ENCODE assay signal across 27 mouse cellular contexts in the genomic region with DNA sequence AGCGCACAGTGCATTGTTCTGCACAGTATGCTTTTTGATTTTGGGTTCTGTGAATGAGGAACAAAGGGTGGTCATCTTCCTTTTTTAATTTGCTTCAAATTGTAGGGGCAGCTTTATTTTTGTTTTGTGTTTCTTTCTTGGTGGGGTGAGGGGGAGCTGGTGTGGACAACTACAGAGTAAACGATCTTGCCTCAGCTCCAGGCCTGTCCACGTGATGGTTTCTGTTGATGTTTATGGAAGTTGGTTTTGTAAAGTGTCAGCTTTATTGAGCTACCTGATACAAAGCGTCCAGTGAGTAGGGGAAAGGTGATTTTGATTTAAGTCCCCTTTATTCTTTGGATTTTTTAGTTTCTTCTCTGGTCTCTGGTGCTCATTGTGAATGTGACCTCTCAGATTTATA. TPM values are rescaled to one million over a fixed set of nuclear protein-coding genes. Genes with fewer than 3 reads are reported as not detected.
DNase-seq lines count a peak whose midpoint lies in the region; ATAC-seq and TF ChIP-seq lines count a peak whose summit lies in the region.
"Had no signal": no experiment of that assay in that cellular context is flagged by ENCODE, and none has a peak within 500 bp of the region (broad histone marks: within the 10 kb centered on the region; RNA-seq: fewer than 3 reads in every experiment).

No protein-coding gene starts in this region.

- no peak for TF ChIP-seq EP300 in ES-Bruce4 (IDR thresholded peaks at IDR 0.05; ENCODE audit: insufficient read depth, low read depth, low read length)

- no peak overlapping the region for H3K4me3 ChIP-seq in kidney, adult 2 months (ENCODE audit: insufficient read depth, low read depth, low read length)
- H3K4me3 ChIP-seq in midbrain, embryonic 14.5 days (replicated peaks; ENCODE audit: low read depth, low read length), result no peak overlapping the region
- H3K4me3 ChIP-seq in midbrain, embryonic 11.5 days (ENCODE audit: low read depth, low read length), result no peak overlapping the region
- H3K4me3 ChIP-seq in ES-Bruce4 (ENCODE audit: low read depth, low read length), result no peak overlapping the region
- H3K4me3 ChIP-seq in liver, embryonic 12.5 days, result no peak overlapping the region
- H3K4me3 ChIP-seq: forebrain, embryonic 10.5 days; gastrocnemius, adult 2 months; heart, embryonic 10.5 days; heart, embryonic 13.5 days had no signal

- no peak overlapping the region for H3K9ac ChIP-seq in midbrain, embryonic 14.5 days (replicated peaks; ENCODE audit: low read length)
- H3K9ac ChIP-seq in midbrain, embryonic 11.5 days (ENCODE audit: low read length), result no peak overlapping the region
- no peak overlapping the region for H3K9ac ChIP-seq in ES-Bruce4 (ENCODE audit: low read depth, poor library complexity, severe bottlenecking)
- H3K9ac ChIP-seq in liver, embryonic 12.5 days, result no peak overlapping the region
- H3K9ac ChIP-seq: forebrain, postnatal 0 days; heart, embryonic 13.5 days; hindbrain, embryonic 14.5 days had no signal

- H3K9me3 ChIP-seq in midbrain, embryonic 14.5 days (ENCODE audit: control insufficient read depth, low read length), result no peaks in the 10 kb centered on the region
- H3K9me3 ChIP-seq in midbrain, embryonic 11.5 days (ENCODE audit: control insufficient read depth, low read length), result no peaks in the 10 kb centered on the region
- no peaks in the 10 kb centered on the region for H3K9me3 ChIP-seq in ES-Bruce4 (replicated peaks; ENCODE audit: control insufficient read depth, insufficient read depth, low read length, poor library complexity, severe bottlenecking)
- H3K9me3 ChIP-seq in liver, embryonic 12.5 days (replicated peaks), result no peaks in the 10 kb centered on the region
- H3K9me3 ChIP-seq: forebrain, embryonic 10.5 days; heart, embryonic 10.5 days; heart, embryonic 13.5 days had no signal

- ATAC-seq in midbrain, embryonic 14.5 days (ENCODE audit: low FRiP score, low TSS enrichment), result no peak
- ATAC-seq in midbrain, embryonic 11.5 days (ENCODE audit: low FRiP score), result no peak
- no peak for ATAC-seq in liver, embryonic 12.5 days
- ATAC-seq: forebrain, embryonic 14.5 days; forebrain, postnatal 0 days; hindbrain, postnatal 0 days had no signal

- whole genome bisulfite sequencing in kidney, adult 2 months, result 48% methylated on average over 4 of the region's 4 CpGs
- 85% methylated on average over 4 of the region's 4 CpGs for WGBS in midbrain, embryonic 14.5 days
- WGBS in midbrain, embryonic 11.5 days, result 88% methylated on average over 4 of the region's 4 CpGs
- WGBS in liver, embryonic 12.5 days (ENCODE audit: insufficient replicate concordance), result 80% methylated on average over 4 of the region's 4 CpGs

- H3K27me3 ChIP-seq in kidney, adult 2 months (replicated peaks; ENCODE audit: control insufficient read depth, insufficient read depth, low read length), result no peaks in the 10 kb centered on the region
- H3K27me3 ChIP-seq in midbrain, embryonic 14.5 days (ENCODE audit: control insufficient read depth, insufficient read depth, low read length), result no peaks in the 10 kb centered on the region
- H3K27me3 ChIP-seq in midbrain, embryonic 11.5 days (ENCODE audit: control insufficient read depth, insufficient read depth, low read length), result no peaks in the 10 kb centered on the region
- no peaks in the 10 kb centered on the region for H3K27me3 ChIP-seq in ES-Bruce4 (ENCODE audit: control insufficient read depth, insufficient read depth, low read length, poor library complexity, severe bottlenecking)
- H3K27me3 ChIP-seq in liver, embryonic 12.5 days (replicated peaks), result no peaks in the 10 kb centered on the region
- H3K27me3 ChIP-seq: CH12.LX; heart, embryonic 13.5 days had no signal

- H3K27ac ChIP-seq in kidney, adult 2 months (ENCODE audit: insufficient read depth, low read depth, low read length), result no peak overlapping the region
- peak overlapping the region; percentile 1; the same call in 1 of the 2 replicates for H3K27ac ChIP-seq in midbrain, embryonic 14.5 days (replicated peaks; ENCODE audit: low read depth, low read length)
- H3K27ac ChIP-seq in midbrain, embryonic 11.5 days (ENCODE audit: low read depth, low read length), result no peak overlapping the region
- 0 out of 2 replicates have a peak overlapping the region, but pooled peaks have one; percentile 25 for H3K27ac ChIP-seq in ES-Bruce4 (ENCODE audit: insufficient read depth, low read length)
- 0 out of 2 replicates have a peak overlapping the region, but pooled peaks have one; percentile 26 for H3K27ac ChIP-seq in liver, embryonic 12.5 days
- H3K27ac ChIP-seq: forebrain, embryonic 10.5 days; gastrocnemius, adult 2 months; heart, embryonic 10.5 days; heart, embryonic 13.5 days; hindbrain, embryonic 14.5 days; hindbrain, postnatal 0 days had no signal

- peaks cover 7% of the 10 kb centered on the region; the same call in 1 of the 2 replicates for H3K4me1 ChIP-seq in kidney, adult 2 months (ENCODE audit: control insufficient read depth, insufficient read depth, low read length)
- 0 out of 2 replicates have a peak, but pooled peaks cover 3% of the 10 kb centered on the region for H3K4me1 ChIP-seq in midbrain, embryonic 14.5 days (ENCODE audit: control insufficient read depth, insufficient read depth, low read length)
- no peaks in the 10 kb centered on the region for H3K4me1 ChIP-seq in midbrain, embryonic 11.5 days (ENCODE audit: control insufficient read depth, insufficient read depth, low read length)
- peaks cover 2% of the 10 kb centered on the region for H3K4me1 ChIP-seq in ES-Bruce4 (ENCODE audit: control insufficient read depth, insufficient read depth, low read length)
- H3K4me1 ChIP-seq in liver, embryonic 12.5 days, result peaks cover 40% of the 10 kb centered on the region
- H3K4me1 ChIP-seq: forebrain, embryonic 10.5 days had no signal

- peaks cover 2% of the 10 kb centered on the region for H3K36me3 ChIP-seq in kidney, adult 2 months (ENCODE audit: control insufficient read depth, insufficient read depth, low read length)
- H3K36me3 ChIP-seq in midbrain, embryonic 14.5 days (ENCODE audit: control insufficient read depth, insufficient read depth, low read length), result peaks cover 16% of the 10 kb centered on the region
- H3K36me3 ChIP-seq in midbrain, embryonic 11.5 days (ENCODE audit: control insufficient read depth, insufficient read depth, low read length), result peaks cover 2% of the 10 kb centered on the region; the same call in 1 of the 2 replicates
- H3K36me3 ChIP-seq in ES-Bruce4 (ENCODE audit: control insufficient read depth, insufficient read depth, low read length, poor library complexity, severe bottlenecking), result peaks cover 41% of the 10 kb centered on the region
- H3K36me3 ChIP-seq in liver, embryonic 12.5 days, result peaks cover 67% of the 10 kb centered on the region

- H3K4me2 ChIP-seq in midbrain, embryonic 14.5 days (ENCODE audit: low read length), result no peak overlapping the region
- H3K4me2 ChIP-seq in midbrain, embryonic 11.5 days, result no peak overlapping the region
- no peak overlapping the region for H3K4me2 ChIP-seq in liver, embryonic 12.5 days
- H3K4me2 ChIP-seq: heart, embryonic 13.5 days; hindbrain, embryonic 14.5 days had no signal

- DNase-seq in kidney, adult 2 months, result peak; percentile 25
- DNase-seq in kidney, postnatal 4 days, result no peak
- no peak for DNase-seq in midbrain, embryonic 14.5 days
- no peak for DNase-seq in midbrain, embryonic 11.5 days (ENCODE audit: low spot score, missing footprints)
- no peak for DNase-seq in urinary bladder, postnatal 36 days (ENCODE audit: low spot score in 2 of 2)
- DNase-seq in c-Kit-positive CD71-positive TER-119-positive erythroid progenitor cells, embryonic 14.5 days (ENCODE audit: low spot score), result no peak
- DNase-seq: adrenal gland, adult 8-10 months; adrenal gland, postnatal 25 days; B cell, adult 2 months; cerebellum, adult 18-20 months; cerebellum, adult 9-10 months; cerebellum, postnatal 14 days; forebrain, postnatal 0 days; gastrocnemius, adult 2 months; gastrocnemius, postnatal 14 days; heart, adult 18-20 months; heart, postnatal 14 days; heart, postnatal 4 days had no signal

- no peak for TF ChIP-seq CTCF in kidney, adult 2 months (conservative IDR thresholded peaks at IDR 0.05; ENCODE audit: insufficient read depth, insufficient read length, low read depth, low read length)
- TF ChIP-seq CTCF in ES-Bruce4 (IDR thresholded peaks at IDR 0.05; ENCODE audit: low read depth, low read length), result no peak

- no peak for TF ChIP-seq POLR2A in kidney, adult 2 months (IDR thresholded peaks at IDR 0.05; ENCODE audit: low read depth, low read length)
- no peak for TF ChIP-seq POLR2A in ES-Bruce4 (IDR thresholded peaks at IDR 0.05; ENCODE audit: insufficient read depth, low read length)

RNA-seq across cellular contexts. Expression of a gene that starts 56.4 kb away (rescaled TPM):
- 27.1 and 45.3 TPM in 2 replicates for polyA plus RNA-seq in kidney, adult 2 months (2012; rRNA removed)
- polyA plus RNA-seq in midbrain, embryonic 14.5 days (2014; fragmentation: Nextera tagmentation; extraction: Ambion mirVana), result 95.3 and 95.7 TPM in 2 replicates
- 12.1 and 13.6 TPM in 2 replicates for polyA plus RNA-seq in midbrain, embryonic 11.5 days (2014; fragmentation: Nextera tagmentation; extraction: Ambion mirVana)
- polyA plus RNA-seq in ES-Bruce4 (2011; ENCODE audit: insufficient read depth, insufficient read length, low read depth, missing spikeins), result 8.1 and 8.6 TPM in 2 replicates
- 8.0 and 9.8 TPM in 2 replicates for polyA plus RNA-seq in liver, embryonic 12.5 days (2016; fragmentation: Nextera tagmentation; extraction: Ambion mirVana)

Comparison
In these comparisons a context has a peak if more than half of its experiments do, and no peak if none do; other contexts are left out.
1. H3K27ac ChIP-seq: peak in midbrain, embryonic 14.5 days (single experiment), ES-Bruce4 (single experiment) and liver, embryonic 12.5 days (single experiment); none in kidney, adult 2 months (single experiment) and midbrain, embryonic 11.5 days (single experiment).